Mouse (Mus musculus): ENCODE data around the gene Hecw1.

DNA sequence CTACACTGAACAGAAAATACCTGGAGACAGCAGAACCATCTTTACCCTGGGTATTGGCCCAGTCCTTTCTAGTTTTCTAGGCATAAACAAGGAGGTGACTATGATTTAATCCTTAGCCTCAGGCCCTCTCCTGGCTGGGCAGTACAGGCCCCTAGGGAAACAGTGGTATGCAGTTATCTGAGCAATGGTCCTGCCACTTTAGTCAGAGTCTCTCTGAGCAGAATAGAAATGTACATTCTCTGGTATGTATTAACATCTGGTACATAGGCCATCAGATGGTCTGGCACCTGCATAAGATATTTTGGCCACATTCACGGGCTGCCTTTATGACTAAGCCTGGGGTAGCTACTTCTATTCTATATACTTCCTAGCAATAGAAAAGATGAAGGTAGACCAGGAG is 38.3 kb upstream of the Hecw1 start:
- TF ChIP-seq ZNF384 (IDR thresholded peaks at IDR 0.05; ENCODE audit: low read depth, low read length): no peak
- no peak for TF ChIP-seq CHD2 (IDR thresholded peaks at IDR 0.05; ENCODE audit: low read depth, low read length)
- no peak for TF ChIP-seq ZC3H11A (IDR thresholded peaks at IDR 0.05; ENCODE audit: borderline replicate concordance, low read depth, low read length)
